Mouse (Mus musculus) testis, adult 2 months (tissue): Measurements from ENCODE around the gene Kirrel3.

Experiments used
- CTCF ChIP-seq: fragments of 200-500 bp; IDR thresholded peaks from 2 replicates; pipeline ENCODE4 v1.5.1; 2012; ENCODE audit warnings: low read depth, mild to moderate bottlenecking, inconsistent platforms, low read length, moderate library complexity; ENCODE audit not compliant: control insufficient read depth, insufficient read depth, insufficient replicate concordance
- POLR2A ChIP-seq: fragments of 200-500 bp; IDR thresholded peaks from 2 replicates; pipeline ENCODE4 v1.6.1; 2012; ENCODE audit warnings: low read depth, mild to moderate bottlenecking, inconsistent platforms, low read length, moderate library complexity; ENCODE audit not compliant: control insufficient read depth

DNA sequence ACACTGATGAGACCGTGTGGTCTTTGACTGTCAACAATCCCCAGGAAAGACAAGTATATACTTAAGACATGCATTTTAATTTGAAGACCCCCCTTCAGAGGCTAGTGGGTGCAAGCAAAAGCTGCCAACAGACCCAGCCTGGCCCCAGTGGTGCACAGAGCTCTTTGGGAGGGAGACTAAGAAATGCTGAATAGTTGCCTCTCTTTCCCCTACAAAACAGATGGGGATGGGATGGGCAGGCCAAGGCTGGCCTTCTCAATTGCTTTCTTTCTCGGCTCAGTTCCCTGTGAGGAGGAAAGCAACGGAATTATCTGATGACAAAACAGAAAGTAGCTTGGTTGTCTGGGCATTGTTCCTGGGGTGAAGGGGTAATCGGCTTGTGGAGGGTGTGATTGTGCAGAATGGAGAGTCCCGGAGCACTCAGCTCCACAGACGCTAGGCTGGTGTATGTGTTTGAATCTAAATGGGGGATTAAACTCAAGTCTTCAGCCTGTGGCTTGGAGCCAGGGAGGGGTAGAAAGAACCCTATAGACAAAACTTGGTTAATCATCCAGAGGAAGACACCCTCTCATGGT is 268.9 kb downstream of the Kirrel3 start:
- TF ChIP-seq POLR2A, result no peak
- no peak for TF ChIP-seq CTCF
